Mouse (Mus musculus): ENCODE data around the gene Bptf. TPM values are rescaled to one million over a fixed set of nuclear protein-coding genes. Genes with fewer than 3 reads are reported as not detected.

The Bptf gene
- total and polyA plus RNA-seq, 3 experiments: 22.1 to 63.9 (median 28.0) TPM

DNA sequence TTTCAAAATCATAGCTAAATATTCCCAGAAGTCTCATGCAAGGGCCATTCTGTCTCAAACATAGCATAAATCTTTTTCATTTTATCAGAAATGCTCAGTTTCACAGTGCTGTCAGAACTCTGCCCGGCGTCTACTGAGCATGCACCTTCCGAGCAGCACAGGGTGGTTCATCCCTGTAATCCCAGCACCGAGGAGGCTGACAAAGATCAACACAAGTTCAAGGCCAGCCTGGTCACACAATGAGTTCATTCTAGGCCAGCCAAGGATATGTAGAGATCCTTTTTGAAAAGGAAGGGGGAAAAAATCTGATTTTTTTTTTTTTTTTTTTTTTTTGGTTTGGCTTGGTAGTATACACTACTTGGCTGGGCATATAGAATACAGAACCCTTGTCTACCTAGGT is 6.9 kb downstream of the Bptf start:
- Histone ChIP-seq H3K79me2 (replicated peaks; ENCODE audit: control insufficient read depth, extremely low read depth, insufficient read depth, poor library complexity, severe bottlenecking) (peaks cover 80% of the 10 kb centered on the region), H3K9me3 (replicated peaks; ENCODE audit: low read length) (no peaks in the 10 kb centered on the region), H3K4me1 (ENCODE audit: control insufficient read depth in 1 of 2, insufficient read depth in 2 of 2) (peaks cover 12 to 65% of the 10 kb centered on the region in 2 experiments), H3K27me3 (replicated peaks) (no peaks in the 10 kb centered on the region), H3K4me2 (ENCODE audit: insufficient read depth, low read depth, poor library complexity, severe bottlenecking) (no peak overlapping the region), H3K4me3 (replicated peaks in 1 of 3; ENCODE audit: low read depth in 2 of 3, low read length in 2 of 3, poor library complexity in 1 of 3) (no peak overlapping the region), H3K9ac (ENCODE audit: insufficient read depth, low read depth) (no peak overlapping the region; the same call in 1 of the 2 replicates), H3K36me3 (replicated peaks in 1 of 2; ENCODE audit: control insufficient read depth in 1 of 2, insufficient read depth in 1 of 2, low read length in 1 of 2) (peaks cover 0 to 35% of the 10 kb centered on the region in 2 experiments), H3K27ac (ENCODE audit: insufficient read depth, low read depth) (no peak overlapping the region)
- dilution Hi-C loops (cut with MboI; ENCODE audit: extremely low pct_ligation_motif_present, extremely low pct_unique_long_range_greater_than_20kb, low sequenced_read_pairs) (no loop called here), in situ Hi-C loops (cut with MboI; ENCODE audit: low pct_ligation_motif_present, low pct_unique_long_range_greater_than_20kb, low sequenced_read_pairs) (no loop called here)
- DNase-seq (ENCODE audit: extremely low read depth): no peak
- no peak for TF ChIP-seq SMC3 (IDR thresholded peaks at IDR 0.05; ENCODE audit: low read depth, low read length)
- no peak for TF ChIP-seq JUN (IDR thresholded peaks at IDR 0.05; ENCODE audit: insufficient read depth, low read depth, low read length)
- peak; percentile 45 for TF ChIP-seq ZNF384 (IDR thresholded peaks at IDR 0.05; ENCODE audit: low read depth, low read length)
- TF ChIP-seq ZKSCAN1 (IDR thresholded peaks at IDR 0.05; ENCODE audit: borderline replicate concordance, low read depth, low read length): no peak
- TF ChIP-seq USF2 (conservative IDR thresholded peaks at IDR 0.05; ENCODE audit: low read depth, low read length): no peak

DNA sequence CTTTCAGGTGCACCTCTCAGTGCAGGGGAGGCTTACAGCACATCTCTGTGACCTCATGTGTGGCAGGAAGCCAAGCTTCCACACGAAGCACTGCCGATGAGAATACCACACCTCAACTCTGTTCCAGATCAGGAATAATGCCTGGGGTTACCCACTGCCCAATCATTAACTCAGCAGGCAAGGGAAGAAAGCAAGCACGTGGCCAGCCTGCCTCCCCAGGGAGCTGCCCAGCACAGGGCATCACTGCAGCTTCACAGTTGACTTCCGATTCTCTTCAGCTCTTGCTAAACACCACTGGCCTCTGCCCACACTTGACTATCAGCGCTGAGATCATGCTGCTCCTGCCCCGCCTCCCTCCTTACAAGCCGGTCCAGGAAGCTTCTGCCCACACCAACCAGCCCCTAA is 7.6 kb downstream of the Bptf start:
- Histone ChIP-seq H3K27ac (ENCODE audit: insufficient read depth, low read depth) (no peak overlapping the region), H3K79me2 (replicated peaks; ENCODE audit: control insufficient read depth, extremely low read depth, insufficient read depth, poor library complexity, severe bottlenecking) (peaks cover 78% of the 10 kb centered on the region), H3K9ac (ENCODE audit: insufficient read depth, low read depth) (no peak overlapping the region), H3K9me3 (replicated peaks; ENCODE audit: low read length) (no peaks in the 10 kb centered on the region), H3K4me2 (ENCODE audit: insufficient read depth, low read depth, poor library complexity, severe bottlenecking) (0 out of 2 replicates have a peak overlapping the region, but pooled peaks have one; percentile 13), H3K4me1 (ENCODE audit: control insufficient read depth in 1 of 2, insufficient read depth in 2 of 2) (peaks cover 12 to 63% of the 10 kb centered on the region in 2 experiments), H3K36me3 (replicated peaks in 1 of 2; ENCODE audit: control insufficient read depth in 1 of 2, insufficient read depth in 1 of 2, low read length in 1 of 2) (peaks cover 0 to 37% of the 10 kb centered on the region in 2 experiments), H3K27me3 (replicated peaks) (no peaks in the 10 kb centered on the region), H3K4me3 (replicated peaks in 1 of 3; ENCODE audit: low read depth in 2 of 3, low read length in 2 of 3, poor library complexity in 1 of 3) (no peak overlapping the region)
- dilution Hi-C loops (cut with MboI; ENCODE audit: extremely low pct_ligation_motif_present, extremely low pct_unique_long_range_greater_than_20kb, low sequenced_read_pairs): no loop called here
- DNase-seq (ENCODE audit: extremely low read depth): peak; percentile 78
- in situ Hi-C loops (cut with MboI; ENCODE audit: low pct_ligation_motif_present, low pct_unique_long_range_greater_than_20kb, low sequenced_read_pairs): no loop called here
- TF ChIP-seq USF2 (conservative IDR thresholded peaks at IDR 0.05; ENCODE audit: low read depth, low read length) (no peak), RAD21 (IDR thresholded peaks at IDR 0.05; ENCODE audit: low read depth, low read length) (no peak), POLR2A (IDR thresholded peaks at IDR 0.05; ENCODE audit: low read depth, low read length) (no peak), BHLHE40 (IDR thresholded peaks at IDR 0.05; ENCODE audit: low read depth, low read length) (peak; percentile 83), MYC (IDR thresholded peaks at IDR 0.05; ENCODE audit: low read depth, low read length) (peak; percentile 83; the same call in 1 of the 2 replicates), MAX (IDR thresholded peaks at IDR 0.05; ENCODE audit: low read length) (peak; percentile 88), JUN (IDR thresholded peaks at IDR 0.05; ENCODE audit: insufficient read depth, low read depth, low read length) (no peak), SMC3 (IDR thresholded peaks at IDR 0.05; ENCODE audit: low read depth, low read length) (no peak), JUND (conservative IDR thresholded peaks at IDR 0.05; ENCODE audit: low read depth, low read length) (no peak), PAX5 (IDR thresholded peaks at IDR 0.05; ENCODE audit: low read length) (no peak), ZNF384 (IDR thresholded peaks at IDR 0.05; ENCODE audit: low read depth, low read length) (no peak), ZKSCAN1 (IDR thresholded peaks at IDR 0.05; ENCODE audit: borderline replicate concordance, low read depth, low read length) (no peak), UBTF (IDR thresholded peaks at IDR 0.05; ENCODE audit: low read depth, low read length) (no peak), NRF1 (IDR thresholded peaks at IDR 0.05; ENCODE audit: low read depth, low read length) (no peak), KAT2A (IDR thresholded peaks at IDR 0.05; ENCODE audit: insufficient replicate concordance, low read length) (no peak), CHD2 (IDR thresholded peaks at IDR 0.05; ENCODE audit: low read length) (no peak), MAFK (IDR thresholded peaks at IDR 0.05; ENCODE audit: insufficient replicate concordance, low read length) (no peak), GABPA (IDR thresholded peaks at IDR 0.05; ENCODE audit: insufficient replicate concordance, low read depth, low read length) (no peak), TBP (conservative IDR thresholded peaks at IDR 0.05; ENCODE audit: low read depth, low read length) (no peak), SIN3A (IDR thresholded peaks at IDR 0.05; ENCODE audit: low read length) (0 out of 2 replicates have a peak, but pooled peaks have one; percentile 60), ELF1 (IDR thresholded peaks at IDR 0.05; ENCODE audit: low read depth, low read length) (peak; percentile 36), TCF12 (IDR thresholded peaks at IDR 0.05; ENCODE audit: low read depth, low read length) (no peak), MAZ (IDR thresholded peaks at IDR 0.05; ENCODE audit: low read depth, low read length) (no peak), MEF2A (IDR thresholded peaks at IDR 0.05; ENCODE audit: borderline replicate concordance, low read depth, low read length) (no peak), CTCF (conservative IDR thresholded peaks at IDR 0.05 in 1 of 2, IDR thresholded peaks at IDR 0.05 in 1 of 2; ENCODE audit: low read depth in 2 of 2, low read length in 2 of 2) (no peak), POLR2AphosphoS2 (IDR thresholded peaks at IDR 0.05; ENCODE audit: low read depth, low read length) (no peak), ETS1 (conservative IDR thresholded peaks at IDR 0.05; ENCODE audit: low read depth, low read length) (no peak), CHD1 (IDR thresholded peaks at IDR 0.05; ENCODE audit: low read depth, low read length) (no peak), EP300 (IDR thresholded peaks at IDR 0.05; ENCODE audit: low read length) (no peak), ZC3H11A (IDR thresholded peaks at IDR 0.05; ENCODE audit: low read depth, low read length) (no peak), E2F4 (IDR thresholded peaks at IDR 0.05; ENCODE audit: insufficient replicate concordance, low read depth, low read length) (no peak), RCOR1 (conservative IDR thresholded peaks at IDR 0.05; ENCODE audit: low read depth, low read length) (no peak), IRF4 (IDR thresholded peaks at IDR 0.05; ENCODE audit: low read depth, low read length) (no peak)

Measured in CH12.LX (cell line).